Mouse (Mus musculus) E14TG2a.4 (cell line): ENCODE measurements around the gene Elk4.

Experiments
- H3K27me3 ChIP-seq: 2 replicates; pipeline ENCODE4 v1.6.1; 2014; ENCODE audit warnings: low read length, control low read depth; ENCODE audit not compliant: insufficient read depth
- H3K36me3 ChIP-seq: 2 replicates; pipeline ENCODE4 v1.6.1; 2014; ENCODE audit warnings: low read length, control low read depth; ENCODE audit not compliant: insufficient read depth
- H3K4me1 ChIP-seq: replicated peaks from 2 replicates; pipeline ENCODE4 v1.6.1; 2014; ENCODE audit warnings: low read depth, low read length, control low read depth
- H3K4me3 ChIP-seq: replicated peaks from 2 replicates; pipeline ENCODE4 v1.5.1; 2014; ENCODE audit warnings: mild to moderate bottlenecking, low read length
- H3K9me3 ChIP-seq: 2 replicates; pipeline ENCODE4 v1.6.1; 2014; ENCODE audit warnings: low read length, control low read depth
- CTCF ChIP-seq: conservative IDR thresholded peaks from 2 replicates; pipeline ENCODE4 v1.5.1; 2014; ENCODE audit warnings: low read length
- NANOG ChIP-seq: IDR thresholded peaks from 2 replicates; pipeline ENCODE4 v1.6.1; 2014; ENCODE audit warnings: borderline replicate concordance, low read length, mixed read lengths
- POU5F1 ChIP-seq: IDR thresholded peaks from 2 replicates; pipeline ENCODE4 v1.6.1; 2014; ENCODE audit warnings: low read length, borderline replicate concordance

The Elk4 gene

GRCm38 (mm10) chr1:132040201-132040621 lies 32.8 kb downstream of the Elk4 start:
- no peak for TF ChIP-seq NANOG
- TF ChIP-seq POU5F1, result no peak
- TF ChIP-seq CTCF, result no peak
- H3K4me3 ChIP-seq, result no peak overlapping the region
- peaks cover 5% of the 10 kb centered on the region for H3K4me1 ChIP-seq
- no peaks in the 10 kb centered on the region; the same call in 1 of the 2 replicates for H3K27me3 ChIP-seq
- H3K36me3 ChIP-seq, result peaks cover 2% of the 10 kb centered on the region
- no peaks in the 10 kb centered on the region for H3K9me3 ChIP-seq

DNA sequence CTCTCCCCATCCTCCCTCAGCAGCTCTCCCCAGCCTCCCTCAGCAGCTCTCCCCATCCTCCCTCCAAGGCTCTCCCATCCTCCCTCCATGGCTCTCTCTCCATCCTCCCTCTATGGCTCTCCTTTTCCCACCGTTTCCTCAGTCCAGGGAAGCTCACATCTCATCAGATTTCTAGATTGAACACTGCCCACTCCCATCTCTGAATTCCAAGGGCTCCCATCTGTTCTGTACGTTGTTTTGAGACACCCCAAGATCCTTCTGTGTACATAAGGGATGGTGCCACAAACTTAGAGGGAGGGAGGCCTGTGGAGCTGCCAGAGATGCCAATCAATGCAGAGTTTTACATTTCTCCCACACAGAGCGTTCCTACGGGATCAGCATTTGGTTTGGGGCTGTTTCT lies 36.4 kb downstream of the Elk4 start:
- no peak overlapping the region for H3K4me3 ChIP-seq
- H3K27me3 ChIP-seq, result peaks cover 2% of the 10 kb centered on the region; the same call in 1 of the 2 replicates
- no peaks in the 10 kb centered on the region for H3K9me3 ChIP-seq
- H3K4me1 ChIP-seq, result peaks cover 10% of the 10 kb centered on the region
- H3K36me3 ChIP-seq, result no peaks in the 10 kb centered on the region
- no peak for TF ChIP-seq CTCF

- H3K9me3 ChIP-seq, result no peaks in the 10 kb centered on the region
- no peaks in the 10 kb centered on the region for H3K36me3 ChIP-seq
- peak; percentile 38 for TF ChIP-seq CTCF
- no peak for TF ChIP-seq NANOG
- H3K27me3 ChIP-seq, result peaks cover 2% of the 10 kb centered on the region; the same call in 1 of the 2 replicates
- no peak overlapping the region for H3K4me3 ChIP-seq
- peaks cover 20% of the 10 kb centered on the region for H3K4me1 ChIP-seq
Measured at GRCm38 (mm10) chr1:132046143-132046735, 38.8 kb downstream of the Elk4 start.

- TF ChIP-seq NANOG (no peak), CTCF (no peak), POU5F1 (no peak)
- H3K27me3 ChIP-seq, result peaks cover 16% of the 10 kb centered on the region
- H3K4me3 ChIP-seq, result no peak overlapping the region
Measured at GRCm38 (mm10) chr1:132051746-132052145, 44.3 kb downstream of the Elk4 start.

DNA sequence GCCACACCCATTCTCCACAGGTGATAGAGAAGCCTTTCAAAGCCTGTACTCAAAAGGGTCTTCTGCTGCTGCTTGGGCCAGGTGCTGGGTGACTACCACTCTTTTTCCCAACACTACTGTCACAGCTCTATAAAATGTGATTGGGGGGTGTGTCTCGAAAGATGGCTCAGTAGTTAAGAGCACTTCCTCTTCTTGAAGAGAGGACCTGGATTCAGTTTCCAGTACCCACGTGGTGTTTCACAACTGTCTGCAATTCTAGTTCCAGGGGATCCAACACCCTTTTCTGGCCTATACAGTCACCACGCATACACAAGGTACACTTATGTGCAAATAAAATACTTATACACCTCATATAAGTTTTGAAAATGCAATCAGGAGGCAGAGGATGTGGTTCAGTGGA lies 47.0 kb downstream of the Elk4 start:
- TF ChIP-seq NANOG (no peak), CTCF (no peak), POU5F1 (no peak)
- Histone ChIP-seq H3K27me3 (peaks cover 32% of the 10 kb centered on the region), H3K4me1 (peaks cover 34% of the 10 kb centered on the region), H3K4me3 (no peak overlapping the region), H3K36me3 (no peaks in the 10 kb centered on the region), H3K9me3 (no peaks in the 10 kb centered on the region)

More at GRCm38 (mm10) chr1:132051746-132052145, 44.3 kb downstream of the Elk4 start:
- no peaks in the 10 kb centered on the region for H3K9me3 ChIP-seq
- no peaks in the 10 kb centered on the region for H3K36me3 ChIP-seq
- peaks cover 35% of the 10 kb centered on the region for H3K4me1 ChIP-seq

GRCm38 (mm10) chr1:132055054-132055664 lies 47.8 kb downstream of the Elk4 start:
- no peaks in the 10 kb centered on the region for H3K36me3 ChIP-seq
- no peaks in the 10 kb centered on the region for H3K9me3 ChIP-seq
- H3K4me1 ChIP-seq, result peaks cover 27% of the 10 kb centered on the region
- TF ChIP-seq NANOG (no peak), POU5F1 (no peak), CTCF (no peak)
- no peak overlapping the region for H3K4me3 ChIP-seq
- peaks cover 38% of the 10 kb centered on the region for H3K27me3 ChIP-seq

- Histone ChIP-seq H3K9me3 (no peaks in the 10 kb centered on the region), H3K27me3 (peaks cover 69% of the 10 kb centered on the region), H3K4me1 (peaks cover 11% of the 10 kb centered on the region), H3K4me3 (no peak overlapping the region), H3K36me3 (no peaks in the 10 kb centered on the region)
- no peak for TF ChIP-seq POU5F1
- TF ChIP-seq CTCF, result no peak
- no peak for TF ChIP-seq NANOG
Measured at GRCm38 (mm10) chr1:132058558-132058957, 51.2 kb downstream of the Elk4 start.

GRCm38 (mm10) chr1:132060036-132060769 lies 52.8 kb downstream of the Elk4 start:
- H3K9me3 ChIP-seq, result no peaks in the 10 kb centered on the region
- no peak for TF ChIP-seq NANOG
- TF ChIP-seq POU5F1, result no peak
- no peak for TF ChIP-seq CTCF
- peaks cover 79% of the 10 kb centered on the region for H3K27me3 ChIP-seq
- no peaks in the 10 kb centered on the region for H3K36me3 ChIP-seq
- peaks cover 9% of the 10 kb centered on the region; the same call in 1 of the 2 replicates for H3K4me1 ChIP-seq
- no peak overlapping the region for H3K4me3 ChIP-seq
